Mouse (Mus musculus) thymus, adult 2 months (tissue): ENCODE measurements at regions not wholly inside any gene's neighbourhood (a gene's known extent, or its start where the extent isn't known, plus 50 kb on each side); places are given as distances from the start of the nearest gene placed in this dataset.

Source experiments
- CTCF ChIP-seq: fragments of 200-500 bp; IDR thresholded peaks from 2 replicates; pipeline ENCODE4 v1.5.1; 2012; ENCODE audit warnings: mild to moderate bottlenecking, control low read depth, low read length, moderate library complexity, borderline replicate concordance; ENCODE audit not compliant: control insufficient read depth, poor library complexity, insufficient read depth; ENCODE audit errors: extremely low read depth
- POLR2A ChIP-seq: fragments of 200-500 bp; IDR thresholded peaks from 2 replicates; pipeline ENCODE4 v1.6.1; 2012; ENCODE audit warnings: mild to moderate bottlenecking, low read length, control low read depth, moderate library complexity; ENCODE audit not compliant: control insufficient read depth, poor library complexity, insufficient read depth; ENCODE audit errors: extremely low read depth

DNA sequence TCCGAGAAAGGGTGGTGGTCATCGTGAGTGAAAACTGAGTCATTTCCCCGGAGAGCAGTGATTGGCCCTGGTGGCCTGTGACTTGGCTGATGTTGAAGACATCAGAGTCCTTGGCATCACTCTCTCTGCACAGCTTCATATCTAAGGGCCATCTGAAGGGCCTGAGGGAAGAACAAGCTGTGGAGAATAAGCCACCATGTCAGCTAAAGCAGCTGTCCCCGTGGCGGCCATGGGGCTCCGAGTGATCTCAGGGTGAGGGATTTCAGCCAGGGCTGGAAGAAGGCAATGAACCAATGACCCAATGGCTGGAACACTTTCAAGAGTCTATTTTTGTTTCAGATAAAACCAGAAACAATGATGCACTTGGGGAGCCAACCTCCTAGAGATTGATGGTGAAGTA lies 62.2 kb downstream of the Ttc32 start:
- no peak for TF ChIP-seq POLR2A
- no peak for TF ChIP-seq CTCF
